8 mouse cellular contexts compared by ENCODE assay signal in the genomic region with DNA sequence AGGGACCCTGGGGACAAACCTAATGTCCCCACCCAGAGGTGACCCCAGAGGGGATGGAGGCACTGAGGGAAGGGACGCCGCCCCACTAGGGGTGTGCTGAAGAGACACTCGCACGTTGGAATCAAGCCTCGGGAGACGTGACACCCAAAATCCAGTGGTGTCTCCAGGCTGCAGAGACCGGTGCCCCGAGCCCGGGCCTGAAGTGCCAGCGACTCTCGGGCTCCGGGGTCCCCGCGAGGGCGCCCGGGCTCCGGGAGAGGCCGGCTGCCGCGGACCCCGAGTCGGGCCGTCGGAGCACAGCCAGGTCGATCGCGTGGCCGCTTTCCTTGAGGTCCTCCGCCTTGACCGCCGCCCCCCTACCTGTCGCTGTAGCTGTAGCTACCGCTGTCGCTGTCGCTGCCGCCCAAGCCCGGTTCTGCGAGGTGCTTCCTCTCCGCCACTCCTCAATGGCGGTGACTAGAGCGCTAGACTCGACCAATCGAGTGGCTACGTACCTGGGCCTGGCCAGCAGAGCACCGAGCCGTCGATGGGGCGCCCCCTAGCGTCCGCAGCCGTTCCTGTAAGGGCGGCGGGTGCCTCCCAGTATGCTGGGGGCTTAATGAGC. TPM values are rescaled to one million over a fixed set of nuclear protein-coding genes. Genes with fewer than 3 reads are reported as not detected.
DNase-seq lines count a peak whose midpoint lies in the region; ATAC-seq lines count a peak whose summit lies in the region.

A gene (minus strand): TSS at position 447 of the 604 bp plus-strand sequence.

- H3K4me1 ChIP-seq in hindbrain, embryonic 14.5 days (replicated peaks; ENCODE audit: control insufficient read depth, insufficient read depth, low read length), result peaks cover 13% of the 10 kb centered on the region

- H3K9me3 ChIP-seq in hindbrain, embryonic 14.5 days (ENCODE audit: control insufficient read depth, low read length), result no peaks in the 10 kb centered on the region

- DNase-seq in T-cell, adult 2 months (ENCODE audit: low spot score), result peak; percentile 91
- DNase-seq in cerebellum, postnatal 25 days, result peak; percentile 92 to 96
- peak; percentile 85 to 90 for DNase-seq in frontal cortex, postnatal 36 days (ENCODE audit: low spot score in 2 of 2)
- peak; percentile 96 for DNase-seq in hindbrain, embryonic 14.5 days (ENCODE audit: low spot score)
- DNase-seq in layer of hippocampus, postnatal 25 days (ENCODE audit: extremely low spot score in 1 of 2, low spot score in 1 of 2), result peak; percentile 89 to 98
- DNase-seq in lung, postnatal 25 days (ENCODE audit: low spot score), result peak; percentile 91
- peak; percentile 78 for DNase-seq in retina, adult 2 months (ENCODE audit: low read depth, low spot score)
- DNase-seq in thymus, postnatal 25 days, result peak; percentile 92

- H3K27ac ChIP-seq in hindbrain, embryonic 14.5 days, result peak within 1 kb of the TSS; percentile 72

- ATAC-seq in hindbrain, embryonic 14.5 days (ENCODE audit: low FRiP score), result peak; percentile 95

- under 1% methylated on average over 53 of the region's 53 CpGs for WGBS in hindbrain, embryonic 14.5 days

- H3K36me3 ChIP-seq in hindbrain, embryonic 14.5 days (replicated peaks; ENCODE audit: control insufficient read depth, insufficient read depth), result peaks cover 10% of the 10 kb centered on the region

- H3K27me3 ChIP-seq in hindbrain, embryonic 14.5 days (ENCODE audit: control insufficient read depth, insufficient read depth, low read length), result no peaks in the 10 kb centered on the region

- H3K4me3 ChIP-seq in hindbrain, embryonic 14.5 days (replicated peaks; ENCODE audit: low read length), result peak within 1 kb of the TSS; percentile 92

- peak within 1 kb of the TSS; percentile 92 for H3K9ac ChIP-seq in hindbrain, embryonic 14.5 days

- H3K4me2 ChIP-seq in hindbrain, embryonic 14.5 days (replicated peaks), result peak within 1 kb of the TSS; percentile 84

RNA-seq across cellular contexts. Expression of the gene that starts here (rescaled TPM):
- polyA plus RNA-seq in hindbrain, embryonic 14.5 days (2014; fragmentation: Nextera tagmentation; extraction: Ambion mirVana), result 12.1 and 12.7 TPM in 2 replicates
- total RNA-seq in layer of hippocampus, postnatal 25 days (2021), result 10 to 100 TPM; 60.5 to 66.0 TPM

Comparison
In these comparisons a context has a peak if more than half of its experiments do, and no peak if none do; other contexts are left out.
1. Peak in every context shown above with its lines: DNase-seq, ATAC-seq, H3K4me3 ChIP-seq and H3K27ac ChIP-seq.